Mouse (Mus musculus) heart, embryonic 11.5 days (tissue): ENCODE results near the gene Spag5. TPM values are rescaled to one million over a fixed set of nuclear protein-coding genes. Genes with fewer than 3 reads are reported as not detected.
"Not testable (repeated sequence)": the region's sequence is repeated elsewhere in the genome, so short reads cannot be mapped to it uniquely, and the experiment has no call there.

Source experiments
- ATAC-seq: fragments of 200-750 bp; cut with Nextera tagmentation; replicated peaks from 2 replicates; pipeline ENCODE4 v1.8.0; 2017; ENCODE audit warnings: moderate library complexity; ENCODE audit not compliant: insufficient number of reproducible peaks, low FRiP score, low TSS enrichment
- H3K27ac ChIP-seq: fragments of 300-500 bp; sonication (generic); 2 replicates; pipeline ENCODE4 v1.5.1; 2014; ENCODE audit warnings: mild to moderate bottlenecking, low read depth, low read length
- H3K27me3 ChIP-seq: fragments of 300-500 bp; sonication (generic); 2 replicates; pipeline ENCODE4 v1.6.1; 2014; ENCODE audit warnings: mild to moderate bottlenecking, low read length, mixed read lengths; ENCODE audit not compliant: control insufficient read depth, insufficient read depth
- H3K36me3 ChIP-seq: fragments of 300-500 bp; sonication (generic); 2 replicates; pipeline ENCODE4 v1.6.1; 2014; ENCODE audit warnings: mild to moderate bottlenecking, low read length, moderate library complexity, mixed read lengths; ENCODE audit not compliant: control insufficient read depth, insufficient read depth
- H3K4me1 ChIP-seq: fragments of 300-500 bp; sonication (generic); 2 replicates; pipeline ENCODE4 v1.6.1; 2014; ENCODE audit warnings: low read length; ENCODE audit not compliant: control insufficient read depth, insufficient read depth
- H3K4me2 ChIP-seq: fragments of 300-500 bp; sonication (generic); 2 replicates; pipeline ENCODE4 v1.6.1; 2014; ENCODE audit warnings: mild to moderate bottlenecking, moderate library complexity
- H3K4me3 ChIP-seq: fragments of 300-500 bp; sonication (generic); 2 replicates; pipeline ENCODE4 v1.5.1; 2014; ENCODE audit warnings: low read depth, low read length
- H3K9ac ChIP-seq: fragments of 300-500 bp; sonication (generic); 2 replicates; pipeline ENCODE4 v1.6.1; 2014; ENCODE audit warnings: mild to moderate bottlenecking, low read depth, low read length, moderate library complexity
- H3K9me3 ChIP-seq: fragments of 300-500 bp; sonication (generic); replicated peaks from 2 replicates; pipeline ENCODE4 v1.6.1; 2016; ENCODE audit warnings: low read length; ENCODE audit not compliant: control insufficient read depth
- WGBS: fragments of 180-500 bp; shearing (Covaris S2); extraction: QIAGEN DNeasy Blood & Tissue Kit; methylation state at CpG from one replicate; pipeline ENCODE4 v1.1.7; 2014; ENCODE audit not compliant: insufficient replicate concordance; 5-methylcytosine and 5-hydroxymethylcytosine counted together
- polyA plus RNA-seq: library from polyadenylated mRNA; unstranded; fragments of >200 nt; fragmentation: Nextera tagmentation; extraction: Ambion mirVana; gene quantifications from 2 replicates; pipeline ENCODE4 v1.2.1, GENCODE M21; 2014

Spag5 gene
- polyA plus RNA-seq, 1 experiment from 2014 or later, result 31.7 TPM

DNA sequence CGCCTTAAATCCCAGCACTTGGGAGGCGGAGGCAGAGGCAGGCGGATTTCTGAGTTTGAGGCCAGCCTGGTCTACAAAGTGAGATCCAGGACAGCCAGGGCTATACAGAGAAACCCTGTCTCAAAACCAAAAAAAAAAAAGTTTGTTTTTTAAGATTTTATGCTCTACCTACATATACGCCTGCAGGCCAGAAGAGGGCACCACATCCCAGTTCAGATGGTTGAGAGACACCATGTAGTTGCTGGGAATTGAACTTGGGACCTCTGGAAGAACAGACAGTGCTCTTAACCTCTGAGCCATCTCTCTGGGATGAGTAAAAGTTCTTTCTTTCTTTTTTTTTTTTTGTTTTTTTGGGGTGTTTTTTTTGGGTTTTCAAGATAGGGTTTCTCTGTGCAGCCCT is 25.2 kb upstream of the Spag5 start:
- WGBS, result 91% methylated on average over 4 of the region's 4 CpGs
- H3K9me3 ChIP-seq, H3K27me3 ChIP-seq, H3K4me1 ChIP-seq, ATAC-seq, H3K4me3 ChIP-seq, H3K4me2 ChIP-seq, H3K27ac ChIP-seq, H3K9ac ChIP-seq: not testable (repeated sequence)
- peaks cover 63% of the 10 kb centered on the region for H3K36me3 ChIP-seq

DNA sequence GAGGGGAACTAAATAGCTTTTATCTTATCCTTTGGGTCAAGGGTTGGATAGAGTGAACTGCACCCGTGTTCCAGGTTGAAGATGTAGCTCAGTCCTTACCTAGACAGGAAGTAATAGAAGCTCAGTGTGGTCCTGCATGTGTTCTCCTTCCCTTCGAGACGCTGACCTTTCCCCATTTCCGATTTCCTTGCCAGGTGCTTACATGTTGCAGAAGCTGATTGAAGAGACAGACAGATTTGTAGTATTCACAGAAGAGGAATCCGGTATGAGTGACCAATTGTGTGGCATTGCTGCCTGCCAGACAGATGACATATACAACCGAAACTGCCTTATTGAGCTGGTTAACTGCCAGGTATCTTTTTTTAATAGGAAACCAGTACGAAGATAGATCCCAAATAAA is 22.5 kb upstream of the Spag5 start:
- Histone ChIP-seq H3K9ac (no peak overlapping the region), H3K27ac (no peak overlapping the region), H3K4me2 (no peak overlapping the region), H3K4me1 (no peaks in the 10 kb centered on the region), H3K9me3 (no peaks in the 10 kb centered on the region), H3K36me3 (peaks cover 53% of the 10 kb centered on the region), H3K27me3 (no peaks in the 10 kb centered on the region), H3K4me3 (no peak overlapping the region)
- 78% methylated on average over 7 of the region's 7 CpGs for WGBS
- no peak for ATAC-seq

DNA sequence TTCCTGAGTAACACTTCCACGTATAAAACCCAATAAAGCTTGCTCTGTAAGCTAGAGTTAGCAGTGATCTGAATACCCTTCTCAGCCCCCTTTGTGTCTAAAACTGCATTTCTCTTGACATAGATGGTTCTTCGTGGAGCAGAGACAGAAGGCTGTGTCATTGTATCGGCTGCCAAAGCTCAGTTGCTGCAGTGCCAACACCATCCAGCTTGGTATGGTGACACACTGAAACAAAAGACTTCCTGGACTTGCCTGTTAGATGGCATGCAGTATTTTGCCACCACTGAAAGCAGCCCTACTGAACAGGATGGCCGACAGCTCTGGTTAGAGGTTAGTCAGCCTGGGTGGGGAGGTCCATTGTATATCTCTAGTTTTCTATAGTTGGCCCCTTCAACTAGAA is 21.7 kb upstream of the Spag5 start:
- H3K4me1 ChIP-seq, result no peaks in the 10 kb centered on the region
- H3K36me3 ChIP-seq, result peaks cover 46% of the 10 kb centered on the region
- H3K27me3 ChIP-seq, result no peaks in the 10 kb centered on the region
- H3K4me3 ChIP-seq, result no peak overlapping the region
- no peak overlapping the region for H3K4me2 ChIP-seq
- H3K27ac ChIP-seq, result no peak overlapping the region
- no peaks in the 10 kb centered on the region for H3K9me3 ChIP-seq
- H3K9ac ChIP-seq, result no peak overlapping the region
- 89% methylated on average over 4 of the region's 4 CpGs for WGBS
- no peak for ATAC-seq

DNA sequence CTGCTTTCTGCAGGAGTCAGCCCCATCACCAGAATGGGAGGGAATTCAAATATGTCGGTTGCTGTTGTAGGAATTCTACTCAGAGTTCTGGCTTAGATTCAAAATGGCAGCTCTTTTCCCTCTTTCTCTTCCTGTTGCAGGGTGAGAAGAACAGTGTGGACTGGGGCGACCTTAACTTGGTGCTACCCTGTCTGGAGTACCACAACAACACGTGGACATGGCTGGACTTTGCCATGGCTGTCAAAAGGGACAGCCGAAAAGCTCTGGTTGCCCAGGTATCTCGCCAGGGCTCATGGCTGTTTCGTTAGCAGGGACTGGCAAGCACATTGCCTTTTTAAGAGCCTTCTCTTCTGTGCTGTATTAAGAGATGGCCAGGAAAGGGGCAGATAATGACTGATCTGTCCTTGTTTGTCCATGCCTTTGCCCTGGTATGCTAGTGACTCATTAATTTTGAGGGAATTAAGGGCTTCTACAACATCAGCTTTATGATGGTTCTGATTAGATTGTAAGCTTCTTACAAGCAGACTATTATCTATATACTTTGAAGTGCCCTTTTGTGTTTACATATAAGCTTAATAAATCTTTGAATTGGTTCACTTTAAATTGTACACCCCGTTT is 12.1 kb upstream of the Spag5 start:
- no peaks in the 10 kb centered on the region for H3K4me1 ChIP-seq
- peaks cover 35% of the 10 kb centered on the region for H3K36me3 ChIP-seq
- no peak overlapping the region for H3K27ac ChIP-seq
- 84% methylated on average over 7 of the region's 7 CpGs for WGBS
- no peak overlapping the region for H3K4me3 ChIP-seq
- no peak overlapping the region for H3K9ac ChIP-seq
- no peaks in the 10 kb centered on the region for H3K27me3 ChIP-seq
- H3K4me2 ChIP-seq, result no peak overlapping the region
- no peaks in the 10 kb centered on the region for H3K9me3 ChIP-seq
- no peak for ATAC-seq

DNA sequence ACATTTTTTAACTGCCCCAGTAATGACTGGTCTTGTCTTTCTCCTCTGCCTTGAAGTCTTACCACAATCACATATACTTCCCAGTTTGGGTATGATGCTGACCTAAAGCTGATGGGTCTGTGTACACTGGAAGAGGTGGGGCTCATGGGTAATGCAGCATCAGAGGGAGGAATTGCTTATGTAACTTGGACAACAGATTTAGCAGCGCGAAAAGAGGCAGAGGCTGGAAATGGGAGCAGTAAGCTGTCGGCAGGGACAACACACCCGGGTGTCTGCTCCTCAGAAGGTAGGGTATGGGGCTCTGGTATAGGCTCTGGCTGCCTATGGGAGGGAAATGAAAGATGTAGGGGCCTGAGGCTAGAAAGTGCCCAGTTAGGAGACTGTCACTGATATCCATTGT is 10.7 kb upstream of the Spag5 start, which contains the start of gene BC030499:
Gene BC030499 (plus strand): TSS at position 188 of the 400 bp plus-strand sequence.
- Histone ChIP-seq H3K27me3 (no peaks in the 10 kb centered on the region), H3K9me3 (no peaks in the 10 kb centered on the region), H3K4me2 (no peak within 1 kb of the TSS), H3K9ac (no peak within 1 kb of the TSS), H3K36me3 (peaks cover 27% of the 10 kb centered on the region), H3K4me1 (no peaks in the 10 kb centered on the region), H3K4me3 (no peak within 1 kb of the TSS), H3K27ac (no peak within 1 kb of the TSS)
- ATAC-seq, result no peak
- 89% methylated on average over 4 of the region's 4 CpGs for WGBS

DNA sequence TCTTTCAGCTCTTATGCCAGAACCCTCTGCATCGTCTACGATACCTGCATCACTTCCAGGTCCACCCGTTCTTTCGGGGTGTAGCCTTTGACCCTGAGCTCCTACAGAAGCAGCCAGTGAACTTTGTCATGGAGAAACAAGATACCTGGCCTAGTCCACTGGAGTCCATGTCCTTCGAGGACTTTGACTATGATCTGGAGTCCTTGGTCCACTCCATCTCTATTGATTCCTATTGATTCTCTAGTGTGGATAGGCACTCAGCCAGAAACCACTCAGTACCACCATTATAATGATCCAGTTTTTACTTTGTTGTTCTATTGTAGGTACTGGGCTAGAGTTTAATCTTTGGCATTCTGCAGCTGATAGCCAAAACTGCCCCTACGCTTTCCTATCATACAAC is 6.7 kb upstream of the Spag5 start:
- no peak overlapping the region for H3K4me3 ChIP-seq
- H3K4me1 ChIP-seq, result no peaks in the 10 kb centered on the region
- H3K9me3 ChIP-seq, result no peaks in the 10 kb centered on the region
- peaks cover 6% of the 10 kb centered on the region; the same call in 1 of the 2 replicates for H3K36me3 ChIP-seq
- H3K27me3 ChIP-seq, result no peaks in the 10 kb centered on the region
- no peak overlapping the region for H3K9ac ChIP-seq
- ATAC-seq, result no peak
- no peak overlapping the region for H3K4me2 ChIP-seq
- 89% methylated on average over 6 of the region's 6 CpGs for WGBS
- H3K27ac ChIP-seq, result no peak overlapping the region

DNA sequence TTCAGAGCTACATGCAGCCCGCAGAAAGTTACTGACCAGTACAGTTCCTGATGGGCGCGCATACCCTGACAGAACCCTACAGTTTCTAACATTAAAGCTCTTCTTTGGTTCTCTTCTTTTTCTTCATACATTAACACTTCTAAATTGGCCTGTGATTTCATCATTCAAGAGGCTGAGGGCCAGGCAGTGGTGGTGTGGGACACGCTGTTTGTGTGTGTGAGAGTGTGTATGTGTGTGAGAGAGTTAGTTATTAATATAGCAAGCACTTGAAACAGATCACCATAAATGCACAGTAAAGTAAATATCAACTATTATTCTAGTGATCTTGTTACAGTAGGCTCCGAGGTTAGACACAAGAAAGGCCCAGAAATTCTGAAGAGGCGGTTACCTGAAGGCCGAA is 412 bp upstream of the Spag5 start:
- Histone ChIP-seq H3K9me3 (no peaks in the 10 kb centered on the region), H3K27ac (peak overlapping the region; percentile 76; the same call in 1 of the 2 replicates), H3K36me3 (peaks cover 13% of the 10 kb centered on the region), H3K27me3 (no peaks in the 10 kb centered on the region), H3K4me3 (peak overlapping the region; percentile 81), H3K4me2 (peak overlapping the region; percentile 81), H3K9ac (peak overlapping the region; percentile 59), H3K4me1 (no peaks in the 10 kb centered on the region)
- ATAC-seq, result 0 out of 2 replicates have a peak, but pooled peaks have one; percentile 18
- 70% methylated on average over 7 of the region's 7 CpGs for WGBS

DNA sequence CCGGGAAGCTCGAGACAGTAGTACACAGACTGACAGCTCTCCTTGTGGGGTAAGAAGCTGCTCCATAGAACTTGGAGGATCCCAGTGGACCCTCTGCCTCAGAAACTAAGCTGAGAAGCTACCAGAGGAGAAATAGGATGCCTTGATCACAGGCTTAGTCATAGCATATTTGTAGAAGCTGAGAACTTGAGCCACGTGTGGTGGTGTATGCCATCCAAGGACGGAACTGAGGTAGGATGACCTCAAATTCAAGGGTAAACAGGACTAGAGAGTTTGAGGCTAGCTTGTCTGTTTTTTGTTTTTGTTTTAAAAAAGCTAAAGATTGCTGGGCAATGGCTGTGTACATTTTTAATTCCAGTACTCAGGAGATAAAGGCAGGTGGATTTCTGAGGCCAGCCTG is 3.9 kb downstream of the Spag5 start:
- Histone ChIP-seq H3K9me3 (no peaks in the 10 kb centered on the region), H3K4me1 (no peaks in the 10 kb centered on the region), H3K4me2 (no peak overlapping the region), H3K9ac (no peak overlapping the region), H3K27ac (no peak overlapping the region), H3K4me3 (no peak overlapping the region), H3K27me3 (no peaks in the 10 kb centered on the region), H3K36me3 (peaks cover 25% of the 10 kb centered on the region)
- WGBS, result 93% methylated on average over 4 of the region's 4 CpGs
- no peak for ATAC-seq

DNA sequence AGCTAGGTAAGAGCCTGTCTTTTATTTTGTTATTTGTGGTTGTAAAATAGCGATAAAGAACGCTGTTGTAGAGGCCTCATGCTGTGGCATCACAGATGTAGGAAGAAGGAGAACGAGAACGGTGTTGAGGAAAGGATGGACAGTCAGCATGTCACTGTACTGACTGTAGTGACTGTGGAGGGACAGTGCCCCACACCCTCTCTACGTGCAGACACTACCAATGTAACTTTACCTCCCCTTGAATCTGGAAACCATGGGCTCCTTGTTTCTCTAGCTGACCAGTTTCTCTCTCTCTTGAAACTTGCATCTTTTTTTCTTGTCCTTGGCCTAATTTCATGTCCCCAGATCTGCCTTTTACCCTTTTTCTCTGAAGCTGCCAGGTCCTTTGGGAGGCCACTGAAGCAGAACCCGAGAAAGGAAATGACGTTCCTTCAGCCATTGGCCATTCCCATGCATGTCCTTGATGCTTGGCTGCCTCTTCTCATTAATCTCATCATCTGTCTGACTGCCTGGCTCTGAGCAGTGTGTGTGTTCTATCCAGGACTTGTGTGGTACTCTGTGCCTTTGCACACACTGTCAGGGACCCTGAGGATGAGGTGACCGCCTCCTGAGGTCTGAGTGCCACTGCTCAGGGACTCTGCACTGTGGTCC is 9.7 kb downstream of the Spag5 start:
- 92% methylated on average over 8 of the region's 8 CpGs for WGBS
- H3K4me1 ChIP-seq, result no peaks in the 10 kb centered on the region
- no peaks in the 10 kb centered on the region for H3K9me3 ChIP-seq
- ATAC-seq, result no peak
- peaks cover 39% of the 10 kb centered on the region for H3K36me3 ChIP-seq
- no peak overlapping the region for H3K4me2 ChIP-seq
- no peak overlapping the region for H3K9ac ChIP-seq
- no peaks in the 10 kb centered on the region for H3K27me3 ChIP-seq
- H3K4me3 ChIP-seq, result no peak overlapping the region
- H3K27ac ChIP-seq, result no peak overlapping the region
